Mouse (Mus musculus) spleen, adult 2 months (tissue): ENCODE results near the gene Ddr2. TPM values are rescaled to one million over a fixed set of nuclear protein-coding genes. Genes with fewer than 3 reads are reported as not detected.

Source experiments
- DNase-seq, 2 experiments: peaks; one replicate each; pipeline versions ENCODE4 v3.0.0 to v3.0.0-alpha.2; 2012 to 2021; ENCODE audit warnings: low spot score in 2 of 2, low read depth in 1 of 2
- H3K27ac ChIP-seq: fragments of 200-500 bp; 2 replicates; pipeline ENCODE4 v1.5.1; 2012; ENCODE audit warnings: low read length, inconsistent platforms; ENCODE audit not compliant: insufficient read depth
- H3K27me3 ChIP-seq: fragments of 200-500 bp; 2 replicates; pipeline ENCODE4 v1.6.1; 2012; ENCODE audit warnings: mild to moderate bottlenecking, moderate library complexity, low read length, inconsistent platforms; ENCODE audit not compliant: control insufficient read depth, insufficient read depth
- H3K36me3 ChIP-seq: fragments of 200-500 bp; 2 replicates; pipeline ENCODE4 v1.6.1; 2012; ENCODE audit warnings: mild to moderate bottlenecking, low read length, inconsistent platforms; ENCODE audit not compliant: control insufficient read depth, insufficient read depth
- H3K4me1 ChIP-seq: fragments of 200-500 bp; 2 replicates; pipeline ENCODE4 v1.6.1; 2011; ENCODE audit warnings: inconsistent platforms; ENCODE audit not compliant: control insufficient read depth, insufficient read depth, insufficient read length
- H3K4me3 ChIP-seq: fragments of 200-500 bp; 2 replicates; pipeline ENCODE4 v1.5.1; 2011; ENCODE audit warnings: mild to moderate bottlenecking, inconsistent platforms; ENCODE audit not compliant: insufficient read depth, insufficient read length; ENCODE audit errors: extremely low read depth
- CTCF ChIP-seq: fragments of 200-500 bp; IDR thresholded peaks from 2 replicates; pipeline ENCODE4 v1.5.1; 2011; ENCODE audit warnings: mild to moderate bottlenecking, inconsistent platforms; ENCODE audit not compliant: insufficient read depth, insufficient read length, insufficient replicate concordance; ENCODE audit errors: extremely low read depth
- POLR2A ChIP-seq: fragments of 200-500 bp; IDR thresholded peaks from 2 replicates; pipeline ENCODE4 v1.6.1; 2011; ENCODE audit warnings: low read depth, low read length, inconsistent platforms
- WGBS: fragments of 180-500 bp; shearing (Covaris S2); methylation state at CpG from one replicate; pipeline ENCODE4 v1.1.7; 2018; 5-methylcytosine and 5-hydroxymethylcytosine counted together
- polyA plus RNA-seq: library from polyadenylated mRNA; depleted of rRNA; stranded (reverse); fragments of >200 nt; gene quantifications from 2 replicates; pipeline ENCODE4 v1.2.3, GENCODE M21; 2012

The Ddr2 gene
- polyA plus RNA-seq, 1 experiment, result 2.3 TPM

- DNase-seq, result peak in 1 of 2 experiments; percentile 15
- no peaks in the 10 kb centered on the region for H3K27me3 ChIP-seq
- no peak overlapping the region for H3K4me3 ChIP-seq
- no peaks in the 10 kb centered on the region for H3K36me3 ChIP-seq
- 67% methylated on average over 8 of the region's 8 CpGs for WGBS
- H3K4me1 ChIP-seq, result no peaks in the 10 kb centered on the region
- TF ChIP-seq CTCF (no peak), POLR2A (no peak)
- no peak overlapping the region for H3K27ac ChIP-seq
These were observed 36.8 kb downstream of the Ddr2 start for GRCm38 (mm10) chr1:170073768-170074167.

GRCm38 (mm10) chr1:170069143-170069542, 41.4 kb downstream of the Ddr2 start:
- H3K36me3 ChIP-seq, result no peaks in the 10 kb centered on the region
- 58% methylated on average over 5 of the region's 5 CpGs for WGBS

GRCm38 (mm10) chr1:170065931-170066330, 44.6 kb downstream of the Ddr2 start:
- WGBS, result 93% methylated on average over 2 of the region's 2 CpGs

More at GRCm38 (mm10) chr1:170069143-170069542, 41.4 kb downstream of the Ddr2 start:
- no peak overlapping the region for H3K27ac ChIP-seq
- no peak for DNase-seq
- TF ChIP-seq CTCF, result no peak
- TF ChIP-seq POLR2A, result no peak
- no peak overlapping the region for H3K4me3 ChIP-seq
- H3K27me3 ChIP-seq, result no peaks in the 10 kb centered on the region
- H3K4me1 ChIP-seq, result no peaks in the 10 kb centered on the region

GRCm38 (mm10) chr1:170065009-170065408, 45.6 kb downstream of the Ddr2 start:
- Histone ChIP-seq H3K36me3 (no peaks in the 10 kb centered on the region), H3K27me3 (no peaks in the 10 kb centered on the region), H3K4me1 (no peaks in the 10 kb centered on the region), H3K4me3 (no peak overlapping the region), H3K27ac (no peak overlapping the region)
- TF ChIP-seq CTCF (no peak), POLR2A (no peak)
- DNase-seq, result no peak
- 90% methylated on average over 8 of the region's 8 CpGs for WGBS

More at GRCm38 (mm10) chr1:170065931-170066330, 44.6 kb downstream of the Ddr2 start:
- DNase-seq, result no peak
- Histone ChIP-seq H3K36me3 (no peaks in the 10 kb centered on the region), H3K27me3 (no peaks in the 10 kb centered on the region), H3K4me1 (no peaks in the 10 kb centered on the region), H3K4me3 (no peak overlapping the region), H3K27ac (no peak overlapping the region)
- no peak for TF ChIP-seq POLR2A
- no peak for TF ChIP-seq CTCF

- H3K4me3 ChIP-seq, result no peak overlapping the region
- no peaks in the 10 kb centered on the region for H3K27me3 ChIP-seq
- H3K27ac ChIP-seq, result no peak overlapping the region
- H3K4me1 ChIP-seq, result no peaks in the 10 kb centered on the region
- WGBS, result 64% methylated on average over 9 of the region's 9 CpGs
- no peak for DNase-seq
- H3K36me3 ChIP-seq, result no peaks in the 10 kb centered on the region
- TF ChIP-seq POLR2A (no peak), CTCF (no peak)
These were observed 46.5 kb downstream of the Ddr2 start for GRCm38 (mm10) chr1:170064083-170064494.

- no peak for DNase-seq
- Histone ChIP-seq H3K4me3 (no peak overlapping the region), H3K36me3 (no peaks in the 10 kb centered on the region), H3K27ac (no peak overlapping the region), H3K4me1 (no peaks in the 10 kb centered on the region), H3K27me3 (no peaks in the 10 kb centered on the region)
- no peak for TF ChIP-seq CTCF
- no peak for TF ChIP-seq POLR2A
- WGBS, result 61% methylated on average over 3 of the region's 3 CpGs
These were observed 50.3 kb downstream of the Ddr2 start for GRCm38 (mm10) chr1:170060214-170060613.

GRCm38 (mm10) chr1:170059347-170059746, 51.2 kb downstream of the Ddr2 start:
- H3K4me3 ChIP-seq, result no peak overlapping the region
- H3K4me1 ChIP-seq, result no peaks in the 10 kb centered on the region

More at GRCm38 (mm10) chr1:170059347-170059746, 51.2 kb downstream of the Ddr2 start:
- Histone ChIP-seq H3K36me3 (no peaks in the 10 kb centered on the region), H3K27ac (no peak overlapping the region), H3K27me3 (no peaks in the 10 kb centered on the region)
- WGBS, result 74% methylated on average over 9 of the region's 9 CpGs
- DNase-seq, result no peak
- TF ChIP-seq POLR2A (no peak), CTCF (no peak)
